Mouse (Mus musculus) embryonic facial prominence, embryonic 11.5 days (tissue): Measurements from ENCODE around the gene Cspg4. TPM values are rescaled to one million over a fixed set of nuclear protein-coding genes. Genes with fewer than 3 reads are reported as not detected.

Source experiments
- ATAC-seq: fragments of 200-750 bp; cut with Nextera tagmentation; replicated peaks from 2 replicates; pipeline ENCODE4 v1.8.0; 2017; ENCODE audit warnings: low read depth; ENCODE audit not compliant: insufficient number of reproducible peaks, low FRiP score, low TSS enrichment
- DNase-seq: peaks from one replicate; pipeline ENCODE4 v3.0.0-alpha.2; 2015; ENCODE audit warnings: low spot score
- H3K27ac ChIP-seq: fragments of 300-500 bp; sonication (generic); replicated peaks from 2 replicates; pipeline ENCODE4 v1.5.1; 2014; ENCODE audit warnings: mild to moderate bottlenecking, low read depth, low read length, control low read depth
- H3K27me3 ChIP-seq: fragments of 300-500 bp; sonication (generic); 2 replicates; pipeline ENCODE4 v1.6.1; 2014; ENCODE audit warnings: mild to moderate bottlenecking, low read length, moderate library complexity, mixed read lengths; ENCODE audit not compliant: control insufficient read depth, insufficient read depth
- H3K36me3 ChIP-seq: fragments of 300-500 bp; sonication (generic); replicated peaks from 2 replicates; pipeline ENCODE4 v1.6.1; 2014; ENCODE audit warnings: low read depth, mild to moderate bottlenecking, low read length, moderate library complexity, mixed read lengths; ENCODE audit not compliant: control insufficient read depth, insufficient read depth
- H3K4me1 ChIP-seq: fragments of 300-500 bp; sonication (generic); 2 replicates; pipeline ENCODE4 v1.6.1; 2014; ENCODE audit warnings: low read length, mixed read lengths; ENCODE audit not compliant: control insufficient read depth, insufficient read depth
- H3K4me2 ChIP-seq: fragments of 300-500 bp; sonication (generic); 2 replicates; pipeline ENCODE4 v1.6.1; 2014; ENCODE audit warnings: low read depth, mild to moderate bottlenecking, control low read depth, low read length, moderate library complexity
- H3K4me3 ChIP-seq: fragments of 300-500 bp; sonication (generic); 2 replicates; pipeline ENCODE4 v1.5.1; 2014; ENCODE audit warnings: low read depth, low read length, control low read depth
- H3K9ac ChIP-seq: fragments of 300-500 bp; sonication (generic); replicated peaks from 2 replicates; pipeline ENCODE4 v1.6.1; 2014; ENCODE audit warnings: mild to moderate bottlenecking, control low read depth, low read length
- H3K9me3 ChIP-seq: fragments of 300-500 bp; sonication (generic); replicated peaks from 2 replicates; pipeline ENCODE4 v1.6.1; 2016; ENCODE audit warnings: mild to moderate bottlenecking, low read length, inconsistent platforms, mixed read lengths; ENCODE audit not compliant: control insufficient read depth
- WGBS: fragments of 180-500 bp; shearing (Covaris S2); extraction: QIAGEN DNeasy Blood & Tissue Kit; methylation state at CpG from one replicate; pipeline ENCODE4 v1.1.7; 2014; 5-methylcytosine and 5-hydroxymethylcytosine counted together
- polyA plus RNA-seq: library from polyadenylated mRNA; unstranded; fragments of >200 nt; fragmentation: Nextera tagmentation; extraction: Ambion mirVana; gene quantifications from 2 replicates; pipeline ENCODE4 v1.2.1, GENCODE M21; 2014

Gene Cspg4
- polyA plus RNA-seq, 1 experiment from 2014 or later = 2.0 TPM

GRCm38 (mm10) chr9:56835152-56835551 is 29.7 kb upstream of the Cspg4 start:
- WGBS = 73% methylated on average over 5 of the region's 5 CpGs
- Histone ChIP-seq H3K27me3 (no peaks in the 10 kb centered on the region), H3K9me3 (no peaks in the 10 kb centered on the region), H3K36me3 (no peaks in the 10 kb centered on the region), H3K4me1 (no peaks in the 10 kb centered on the region), H3K4me3 (no peak overlapping the region), H3K4me2 (no peak overlapping the region), H3K9ac (no peak overlapping the region), H3K27ac (no peak overlapping the region)
- no peak for ATAC-seq
- no peak for DNase-seq

GRCm38 (mm10) chr9:56840721-56841120 is 24.1 kb upstream of the Cspg4 start:
- 69% methylated on average over 5 of the region's 5 CpGs for WGBS
- no peaks in the 10 kb centered on the region for H3K27me3 ChIP-seq

GRCm38 (mm10) chr9:56841864-56842263 is 23.0 kb upstream of the Cspg4 start:
- Histone ChIP-seq H3K4me2 (no peak overlapping the region), H3K36me3 (no peaks in the 10 kb centered on the region), H3K9ac (no peak overlapping the region), H3K4me1 (no peaks in the 10 kb centered on the region; the same call in 1 of the 2 replicates), H3K27ac (no peak overlapping the region), H3K9me3 (no peaks in the 10 kb centered on the region), H3K4me3 (no peak overlapping the region), H3K27me3 (no peaks in the 10 kb centered on the region)
- ATAC-seq (no peak), DNase-seq (no peak)

More at GRCm38 (mm10) chr9:56840721-56841120, 24.1 kb upstream of the Cspg4 start:
- Histone ChIP-seq H3K4me3 (no peak overlapping the region), H3K9me3 (no peaks in the 10 kb centered on the region), H3K27ac (no peak overlapping the region), H3K9ac (no peak overlapping the region), H3K4me2 (no peak overlapping the region), H3K4me1 (no peaks in the 10 kb centered on the region; the same call in 1 of the 2 replicates), H3K36me3 (no peaks in the 10 kb centered on the region)
- DNase-seq = no peak
- ATAC-seq = no peak

- ATAC-seq = no peak
- H3K9ac ChIP-seq = peak overlapping the region; percentile 18; the same call in 1 of the 2 replicates
- H3K27ac ChIP-seq = no peak overlapping the region
Observed at GRCm38 (mm10) chr9:56842303-56842719, 22.5 kb upstream of the Cspg4 start.

GRCm38 (mm10) chr9:56843679-56844188 is 21.1 kb upstream of the Cspg4 start:
- H3K36me3 ChIP-seq = no peaks in the 10 kb centered on the region
- DNase-seq = peak; percentile 77
- H3K4me3 ChIP-seq = no peak overlapping the region
- H3K27ac ChIP-seq = no peak overlapping the region
- no peaks in the 10 kb centered on the region for H3K9me3 ChIP-seq
- no peak for ATAC-seq
- no peaks in the 10 kb centered on the region for H3K27me3 ChIP-seq
- no peak overlapping the region for H3K9ac ChIP-seq
- H3K4me1 ChIP-seq = no peaks in the 10 kb centered on the region; the same call in 1 of the 2 replicates
- 38% methylated on average over 7 of the region's 7 CpGs for WGBS
- H3K4me2 ChIP-seq = no peak overlapping the region

More at GRCm38 (mm10) chr9:56842303-56842719, 22.5 kb upstream of the Cspg4 start:
- no peaks in the 10 kb centered on the region for H3K27me3 ChIP-seq
- no peaks in the 10 kb centered on the region; the same call in 1 of the 2 replicates for H3K4me1 ChIP-seq
- DNase-seq = no peak
- no peaks in the 10 kb centered on the region for H3K9me3 ChIP-seq
- H3K36me3 ChIP-seq = no peaks in the 10 kb centered on the region
- no peak overlapping the region for H3K4me2 ChIP-seq
- H3K4me3 ChIP-seq = no peak overlapping the region
- WGBS = 51% methylated on average over 3 of the region's 3 CpGs

- no peak overlapping the region for H3K4me2 ChIP-seq
- WGBS = 77% methylated on average over 8 of the region's 8 CpGs
- no peaks in the 10 kb centered on the region for H3K36me3 ChIP-seq
- H3K9me3 ChIP-seq = no peaks in the 10 kb centered on the region
- no peak for ATAC-seq
- no peak overlapping the region for H3K27ac ChIP-seq
- no peaks in the 10 kb centered on the region for H3K27me3 ChIP-seq
- no peak for DNase-seq
- H3K4me3 ChIP-seq = no peak overlapping the region
- H3K9ac ChIP-seq = no peak overlapping the region
- H3K4me1 ChIP-seq = no peaks in the 10 kb centered on the region; the same call in 1 of the 2 replicates
Observed at GRCm38 (mm10) chr9:56844644-56845043, 20.2 kb upstream of the Cspg4 start.

GRCm38 (mm10) chr9:56847523-56847922 is 17.3 kb upstream of the Cspg4 start:
- no peak overlapping the region for H3K4me3 ChIP-seq
- ATAC-seq = no peak
- no peaks in the 10 kb centered on the region for H3K9me3 ChIP-seq
- no peak overlapping the region for H3K9ac ChIP-seq
- no peak overlapping the region for H3K27ac ChIP-seq
- 27% methylated on average over 3 of the region's 3 CpGs for WGBS
- no peaks in the 10 kb centered on the region for H3K36me3 ChIP-seq
- no peak overlapping the region for H3K4me2 ChIP-seq
- H3K4me1 ChIP-seq = no peaks in the 10 kb centered on the region
- H3K27me3 ChIP-seq = no peaks in the 10 kb centered on the region
- DNase-seq = peak; percentile 78

GRCm38 (mm10) chr9:56850128-56850904 is 14.5 kb upstream of the Cspg4 start:
- H3K36me3 ChIP-seq = no peaks in the 10 kb centered on the region
- no peak for DNase-seq
- H3K27me3 ChIP-seq = no peaks in the 10 kb centered on the region
- H3K4me1 ChIP-seq = no peaks in the 10 kb centered on the region
- no peaks in the 10 kb centered on the region for H3K9me3 ChIP-seq
- H3K4me3 ChIP-seq = no peak overlapping the region
- ATAC-seq = no peak
- no peak overlapping the region for H3K27ac ChIP-seq
- no peak overlapping the region for H3K9ac ChIP-seq
- no peak overlapping the region for H3K4me2 ChIP-seq
- 77% methylated on average over 14 of the region's 14 CpGs for WGBS
